Mouse (Mus musculus): ENCODE measurements around the gene Gm28635.

Gm28635 gene

GRCm38 (mm10) chr2:84618914-84619313 lies 58.9 kb downstream of the Gm28635 start:
- in situ Hi-C loops (cut with MboI; ENCODE audit: low pct_unique_long_range_greater_than_20kb in 1 of 2, low sequenced_read_pairs in 2 of 2, unreplicated experiment in 1 of 2), result no loop called here

DNA sequence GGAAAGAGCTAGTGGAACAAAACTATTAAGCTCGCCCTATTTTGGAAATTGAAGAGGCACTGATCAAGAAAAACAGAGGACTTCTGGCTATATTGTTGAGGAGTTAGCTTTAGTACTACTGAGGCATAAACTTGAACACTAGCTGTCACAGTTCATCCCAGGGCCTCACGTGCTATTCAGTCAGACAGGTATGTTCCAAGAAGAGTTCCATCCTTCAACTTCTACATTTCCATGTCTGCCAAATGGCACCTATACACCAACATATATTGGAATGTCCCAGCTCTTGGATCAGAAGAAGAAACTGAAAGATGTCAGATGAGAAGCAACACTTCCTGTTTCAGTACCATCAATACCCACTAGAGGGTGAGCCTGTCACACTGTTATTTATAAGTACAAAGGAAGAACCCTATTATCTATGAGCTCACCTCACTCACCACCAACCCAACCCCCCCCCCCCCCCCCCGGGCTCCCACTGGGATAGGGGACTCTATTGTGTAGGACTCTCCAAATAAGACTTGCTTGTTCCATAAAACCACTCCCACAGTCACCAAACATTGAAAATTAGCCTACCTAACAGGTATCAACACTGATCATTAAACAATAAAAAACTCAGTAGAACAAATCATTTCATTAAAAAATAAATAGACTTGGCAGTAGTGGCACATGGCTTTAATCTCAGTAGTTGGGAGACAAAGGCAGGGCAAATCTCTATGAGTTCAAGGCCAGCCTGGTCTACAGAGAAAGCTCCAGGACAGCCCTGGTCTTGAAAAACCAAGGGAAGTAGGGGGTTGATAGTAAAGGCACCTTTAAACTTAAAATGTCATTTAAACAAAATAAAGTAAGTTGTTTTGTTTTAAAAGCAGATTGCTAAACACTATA lies 60.0 kb downstream of the Gm28635 start:
- in situ Hi-C loops (cut with MboI; ENCODE audit: low pct_unique_long_range_greater_than_20kb in 1 of 2, low sequenced_read_pairs in 2 of 2, unreplicated experiment in 1 of 2), result no loop called here

DNA sequence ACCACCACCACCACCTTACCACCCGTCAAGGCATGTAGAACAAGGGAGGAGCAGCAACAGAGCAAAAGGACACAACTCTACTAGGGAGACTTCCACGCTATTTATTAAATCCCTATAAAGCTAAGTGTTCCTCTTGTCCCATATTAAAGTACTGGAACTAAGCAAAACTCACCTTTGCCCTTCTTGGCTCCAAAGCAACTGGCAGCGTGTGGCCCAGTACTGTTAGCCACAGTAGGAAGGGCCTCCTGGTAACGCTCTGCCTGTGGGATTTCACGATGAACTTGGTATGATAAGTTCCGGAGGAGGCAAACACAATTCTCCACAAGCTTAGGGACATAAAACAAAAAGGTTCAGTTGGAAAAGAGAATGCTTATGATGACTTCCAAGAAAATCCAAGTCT lies 65.1 kb downstream of the Gm28635 start:
- in situ Hi-C loops (cut with MboI; ENCODE audit: low pct_unique_long_range_greater_than_20kb in 1 of 2, low sequenced_read_pairs in 2 of 2, unreplicated experiment in 1 of 2), result no loop called here

DNA sequence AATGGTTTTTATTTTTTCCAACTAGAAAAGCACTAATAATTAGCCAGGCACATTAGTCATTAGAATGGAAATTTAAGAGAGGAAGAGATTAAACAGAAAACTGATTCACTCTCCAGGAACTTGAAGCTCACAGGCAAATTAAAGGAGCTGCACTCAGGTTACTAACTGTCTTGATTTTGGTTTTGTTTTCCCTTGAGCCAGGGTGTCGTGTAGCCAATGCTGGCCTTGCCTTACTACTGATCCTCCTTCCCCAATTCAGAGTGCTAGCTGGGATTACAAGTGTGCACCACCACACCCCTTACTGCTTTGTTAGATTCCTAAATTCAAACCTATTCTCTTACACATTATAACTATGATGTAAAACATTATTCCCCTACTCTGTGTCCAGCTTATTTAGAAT lies 70.0 kb downstream of the Gm28635 start:
- in situ Hi-C loops (cut with MboI; ENCODE audit: low pct_unique_long_range_greater_than_20kb in 1 of 2, low sequenced_read_pairs in 2 of 2, unreplicated experiment in 1 of 2), result no loop called here

DNA sequence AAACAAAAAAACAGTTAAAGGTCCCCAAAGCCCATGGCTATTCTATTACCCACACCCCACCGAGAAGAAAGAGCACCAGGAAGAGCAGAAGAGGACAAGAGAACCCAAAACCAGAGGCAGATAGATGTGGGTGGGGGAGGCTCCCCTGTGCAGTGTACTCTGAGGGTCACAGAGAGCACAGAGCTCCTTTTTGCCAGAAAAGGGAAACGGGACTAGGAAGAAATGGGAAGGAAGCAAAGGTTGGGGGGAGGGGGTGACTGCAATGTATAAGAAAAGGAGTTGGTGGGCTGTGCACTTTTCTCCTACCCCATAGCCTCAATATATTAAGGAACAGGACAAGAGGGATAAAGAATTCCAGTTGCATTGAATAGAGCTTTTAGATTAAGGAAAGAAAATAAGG lies 76.9 kb downstream of the Gm28635 start:
- in situ Hi-C loops (cut with MboI; ENCODE audit: low pct_unique_long_range_greater_than_20kb in 1 of 2, low sequenced_read_pairs in 2 of 2, unreplicated experiment in 1 of 2), result no loop called here

DNA sequence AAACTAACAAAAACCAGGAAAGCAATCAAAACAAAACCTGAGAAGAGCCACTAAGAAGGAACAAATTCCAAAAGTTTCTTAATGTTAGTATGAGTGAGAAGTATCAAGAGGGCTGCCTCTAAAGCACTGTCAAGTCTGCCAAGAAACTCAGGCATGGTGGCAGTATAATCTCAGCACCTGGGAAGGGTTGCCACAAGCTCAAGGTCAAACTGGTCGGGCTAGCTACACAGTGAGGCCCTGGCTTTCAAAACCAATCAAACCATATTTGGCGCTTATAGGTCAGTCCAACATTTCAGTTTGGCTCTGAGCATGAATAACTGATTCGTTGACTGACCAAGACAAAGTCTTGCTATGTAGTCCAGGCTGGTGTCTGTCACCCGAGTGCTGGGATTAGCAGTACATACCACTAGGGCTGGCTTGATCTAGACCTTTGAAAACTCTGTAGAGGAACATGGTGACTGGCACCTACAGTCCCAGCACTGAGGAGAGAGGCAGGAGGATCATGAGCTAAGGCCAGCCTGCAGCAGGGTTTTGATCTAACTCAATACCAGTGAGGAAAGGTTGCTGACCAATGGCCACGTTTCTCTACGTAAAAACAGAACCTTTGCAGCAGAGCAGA lies 78.5 kb downstream of the Gm28635 start:
- in situ Hi-C loops (cut with MboI; ENCODE audit: low pct_unique_long_range_greater_than_20kb in 1 of 2, low sequenced_read_pairs in 2 of 2, unreplicated experiment in 1 of 2), result no loop called here

- in situ Hi-C loops (cut with MboI; ENCODE audit: low pct_unique_long_range_greater_than_20kb in 1 of 2, low sequenced_read_pairs in 2 of 2, unreplicated experiment in 1 of 2), result no loop called here
Observed at GRCm38 (mm10) chr2:84597123-84597522, 80.7 kb downstream of the Gm28635 start.

DNA sequence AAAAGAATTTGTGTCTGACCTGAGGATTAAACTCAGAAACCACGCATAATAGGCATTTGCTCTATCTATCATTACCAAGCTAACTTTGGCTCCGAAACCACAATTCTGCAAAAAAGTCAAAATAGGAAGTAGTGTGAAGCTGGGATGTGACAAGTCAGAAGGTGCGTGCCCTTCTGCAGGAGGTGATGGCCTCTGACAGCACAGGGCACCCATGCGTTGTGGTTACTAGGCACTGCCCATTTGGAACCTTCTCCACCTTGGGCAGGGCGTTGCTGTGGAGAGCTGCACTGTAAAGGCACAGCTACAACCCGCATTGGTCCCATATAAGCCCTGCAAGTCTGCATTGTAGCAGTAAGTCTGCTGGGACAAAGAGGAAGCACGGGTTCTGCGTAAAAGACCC lies 85.0 kb downstream of the Gm28635 start:
- in situ Hi-C loops (cut with MboI; ENCODE audit: low pct_unique_long_range_greater_than_20kb in 1 of 2, low sequenced_read_pairs in 2 of 2, unreplicated experiment in 1 of 2), result no loop called here

DNA sequence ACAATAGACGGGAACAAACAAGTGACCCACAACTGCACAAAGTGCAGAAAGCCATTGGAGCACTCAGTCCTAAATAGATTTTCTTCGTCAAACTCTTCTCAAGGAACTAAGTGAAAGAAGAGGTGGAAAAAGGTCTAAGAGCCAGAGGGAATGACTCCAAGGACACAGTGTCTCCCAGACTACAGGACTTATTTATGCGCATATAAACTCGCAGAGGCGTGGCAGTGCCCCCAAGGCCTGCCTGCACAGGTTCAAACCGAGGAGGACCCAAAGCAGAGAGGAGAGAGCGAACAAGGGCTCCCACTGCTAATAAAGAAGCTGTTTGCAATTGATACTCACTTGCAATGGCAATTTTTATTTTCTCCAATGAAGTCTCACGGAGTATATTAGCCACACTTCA lies 92.1 kb downstream of the Gm28635 start:
- in situ Hi-C loops (cut with MboI; ENCODE audit: low pct_unique_long_range_greater_than_20kb in 1 of 2, low sequenced_read_pairs in 2 of 2, unreplicated experiment in 1 of 2), result no loop called here

DNA sequence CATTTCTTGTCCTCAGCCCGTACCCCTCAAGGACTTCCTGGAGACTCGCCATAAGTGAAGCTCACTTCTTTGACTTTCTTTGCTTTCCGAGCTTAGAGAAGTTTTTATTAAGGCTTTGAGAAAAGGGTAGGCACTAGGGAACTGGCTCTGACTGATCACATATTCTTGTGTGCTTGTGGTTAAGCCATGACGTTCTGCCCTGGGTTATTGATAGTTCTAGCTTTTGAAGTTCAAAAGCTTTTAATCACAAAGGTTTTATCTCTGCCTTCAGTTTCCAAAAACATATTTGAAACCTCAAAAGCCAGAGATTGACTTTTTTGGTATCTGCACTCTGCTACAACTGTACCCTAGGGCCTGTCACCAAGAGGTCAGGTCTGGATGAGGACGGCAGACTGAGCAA lies 95.6 kb downstream of the Gm28635 start:
- in situ Hi-C loops (cut with MboI; ENCODE audit: low pct_unique_long_range_greater_than_20kb in 1 of 2, low sequenced_read_pairs in 2 of 2, unreplicated experiment in 1 of 2), result no loop called here

DNA sequence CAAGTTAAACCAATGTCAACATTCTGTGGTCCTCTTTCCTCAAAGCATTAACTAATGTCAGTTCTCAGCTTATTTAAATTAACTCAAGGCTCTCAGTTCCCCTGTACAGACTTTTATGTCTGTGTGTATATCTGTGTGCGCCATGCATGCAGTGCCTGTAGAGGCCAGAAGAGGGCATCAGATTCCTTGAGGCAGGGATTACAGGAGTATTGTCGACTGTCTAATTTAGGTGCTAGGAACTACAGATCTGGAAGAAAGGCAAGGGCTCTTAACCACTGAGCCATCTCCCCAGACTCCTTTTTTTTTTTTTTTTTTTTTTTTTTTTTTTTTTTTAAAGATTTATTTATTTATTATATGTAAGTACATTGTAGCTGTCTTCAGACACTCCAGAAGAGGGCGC lies 96.6 kb downstream of the Gm28635 start:
- in situ Hi-C loops (cut with MboI; ENCODE audit: low pct_unique_long_range_greater_than_20kb in 1 of 2, low sequenced_read_pairs in 2 of 2, unreplicated experiment in 1 of 2), result no loop called here

GRCm38 (mm10) chr2:84579311-84579710 lies 98.5 kb downstream of the Gm28635 start:
- in situ Hi-C loops (cut with MboI; ENCODE audit: low pct_unique_long_range_greater_than_20kb in 1 of 2, low sequenced_read_pairs in 2 of 2, unreplicated experiment in 1 of 2), result loop anchor here in 1 of 2 experiments (10.0 kb wide), 1 partner anchor 65 kb away; no protein-coding TSS in a partner anchor

GRCm38 (mm10) chr2:84574130-84574529 lies 103.7 kb downstream of the Gm28635 start:
- in situ Hi-C loops (cut with MboI; ENCODE audit: low pct_unique_long_range_greater_than_20kb in 1 of 2, low sequenced_read_pairs in 2 of 2, unreplicated experiment in 1 of 2), result loop anchor here in 1 of 2 experiments (10.0 kb wide), 1 partner anchor 59 kb away; no protein-coding TSS in a partner anchor

DNA sequence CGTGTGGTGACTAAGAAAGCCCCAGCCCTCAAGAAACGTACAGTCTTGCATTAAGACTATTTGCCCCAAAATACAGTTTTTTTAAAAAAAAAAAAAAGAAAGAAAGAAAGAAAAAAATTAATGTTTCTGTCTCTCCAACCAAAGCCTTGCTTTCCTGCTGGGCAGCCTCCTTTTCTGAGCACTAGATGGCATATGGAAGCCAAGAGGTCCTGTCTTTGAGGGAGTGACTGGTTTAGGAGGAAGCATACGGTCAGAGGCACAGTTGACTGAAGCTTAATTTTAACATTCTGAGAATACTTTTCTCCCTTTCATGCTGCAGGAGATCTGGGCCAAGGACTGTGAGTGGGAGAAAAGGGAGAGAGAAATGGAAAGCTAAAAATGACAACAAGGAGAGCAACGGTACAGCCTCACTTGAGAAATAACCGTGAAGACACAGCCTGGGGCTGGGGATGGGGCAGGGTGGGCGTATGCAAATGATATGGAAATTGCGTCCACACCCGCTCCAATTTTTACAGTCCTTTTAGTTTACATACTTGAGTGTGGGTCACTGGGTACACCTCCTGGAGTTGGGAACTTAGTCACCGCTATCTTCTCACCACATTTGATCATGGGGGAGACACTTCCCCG lies 120.8 kb downstream of the Gm28635 start:
- in situ Hi-C loops (cut with MboI; ENCODE audit: low pct_unique_long_range_greater_than_20kb in 1 of 2, low sequenced_read_pairs in 2 of 2, unreplicated experiment in 1 of 2), result no loop called here
